Mouse (Mus musculus) olfactory bulb, adult 2 months (tissue): Measurements from ENCODE around the gene Trappc12.

Experiments used
- CTCF ChIP-seq: fragments of 200-500 bp; IDR thresholded peaks from 2 replicates; pipeline ENCODE4 v1.5.1; 2012; ENCODE audit warnings: low read depth, mild to moderate bottlenecking, low read length, moderate library complexity; ENCODE audit not compliant: insufficient read depth
- POLR2A ChIP-seq: fragments of 200-500 bp; IDR thresholded peaks from 2 replicates; pipeline ENCODE4 v1.6.1; 2012; ENCODE audit warnings: mild to moderate bottlenecking, low read depth, low read length, moderate library complexity; ENCODE audit not compliant: insufficient read depth

DNA sequence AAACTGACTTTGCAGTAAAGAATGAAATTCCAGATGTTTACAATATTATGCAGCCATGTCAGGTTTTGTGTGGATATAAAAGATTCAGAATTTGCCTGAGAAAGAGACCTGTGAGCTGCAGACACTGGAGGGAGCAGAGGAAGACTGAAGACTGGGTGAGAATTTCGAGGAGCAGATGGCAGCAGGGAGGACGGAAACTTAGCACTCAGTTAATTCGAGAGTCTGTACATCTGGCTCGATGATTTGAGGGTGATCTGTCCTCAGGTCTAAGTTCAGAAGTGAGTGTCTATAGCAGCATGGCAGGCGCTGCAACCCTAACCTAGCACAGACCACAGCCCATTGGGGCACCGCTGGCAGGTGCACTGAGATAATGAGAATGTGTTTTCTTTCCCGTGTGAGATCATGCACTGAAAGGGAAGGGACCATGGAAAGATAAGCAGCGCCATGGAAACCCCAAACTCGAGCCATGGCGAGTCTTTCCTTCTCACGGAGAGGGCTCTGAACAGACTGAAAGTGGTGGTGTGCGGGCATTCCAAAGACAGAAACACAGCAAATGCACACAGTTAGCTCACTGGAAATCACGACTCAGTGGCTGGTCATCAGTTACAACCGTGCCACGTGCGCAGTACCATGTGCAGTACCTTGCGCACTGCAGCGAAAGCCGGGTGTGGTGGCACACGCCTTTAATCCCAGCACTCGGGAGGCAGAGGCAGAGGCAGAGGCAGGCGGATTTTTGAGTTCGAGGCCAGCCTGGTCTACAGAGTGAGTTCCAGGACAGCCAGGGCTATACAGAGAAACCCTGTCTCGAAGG is 35.2 kb downstream of the Trappc12 start:
- TF ChIP-seq CTCF (no peak), POLR2A (no peak)
